Mouse (Mus musculus): ENCODE measurements around the gene Ank2. TPM values are rescaled to one million over a fixed set of nuclear protein-coding genes. Genes with fewer than 3 reads are reported as not detected.

Ank2 gene
- total RNA-seq, 2 experiments from 2014 or later, result 675 to 811 TPM

DNA sequence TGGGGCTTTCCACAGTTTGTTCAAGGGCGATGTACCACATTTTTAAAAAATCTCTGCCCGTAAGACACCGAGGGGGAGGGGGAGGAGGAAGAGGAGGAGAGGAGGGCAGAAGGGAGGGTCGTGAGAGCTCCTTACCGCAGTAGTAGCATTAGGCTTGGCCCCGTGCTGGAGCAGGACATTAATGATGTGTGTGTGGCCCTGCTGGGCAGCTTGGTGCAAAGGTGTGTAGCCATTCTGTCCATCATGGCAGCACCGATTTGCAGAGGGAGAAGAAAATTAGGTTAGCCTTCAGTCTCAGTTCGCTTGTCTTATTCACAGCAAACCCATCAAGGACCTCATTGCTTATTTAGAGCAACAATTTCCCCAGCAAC lies 500.4 kb downstream of the Ank2 start:
- DNase-seq (ENCODE audit: extremely low spot score in 1 of 2, low spot score in 1 of 2), result no peak

DNA sequence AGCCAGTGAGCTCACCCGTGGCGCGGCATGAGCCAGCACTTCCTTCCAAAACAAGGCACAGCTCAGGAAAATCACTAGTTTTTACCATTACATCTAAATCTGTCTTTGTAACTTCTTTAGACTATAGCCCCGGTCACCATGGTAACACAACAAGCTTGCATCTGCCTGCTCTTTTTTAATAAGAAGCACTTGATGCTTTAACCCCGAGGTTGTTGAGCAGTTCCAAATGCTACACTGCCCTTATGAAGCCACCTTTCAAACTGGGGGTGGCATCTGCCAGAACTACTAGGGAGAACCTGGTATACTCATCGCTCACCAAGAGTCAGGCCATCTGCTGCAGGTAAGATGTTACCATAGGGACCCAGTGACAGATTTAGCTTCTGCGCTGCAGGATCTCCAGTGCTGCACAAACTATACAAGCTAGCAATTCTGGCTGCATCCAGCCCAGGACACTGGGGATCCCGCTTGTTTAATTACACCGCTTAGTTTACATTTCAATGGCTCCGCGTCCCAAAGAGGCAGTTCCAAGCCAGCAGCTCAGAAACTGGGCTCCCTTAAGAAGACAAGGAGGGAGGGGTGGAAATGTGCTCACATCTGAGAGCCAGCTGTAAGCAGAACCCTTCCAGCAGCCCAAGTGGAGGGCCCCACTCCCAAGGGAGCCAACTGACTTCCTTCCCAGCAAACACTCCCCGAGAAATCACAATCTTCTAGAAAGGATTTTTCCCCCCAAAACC lies 501.0 kb downstream of the Ank2 start:
- DNase-seq (ENCODE audit: extremely low spot score in 1 of 2, low spot score in 1 of 2), result peak in 1 of 2 experiments; percentile 43

GRCm38 (mm10) chr3:126997391-126998007 lies 501.7 kb downstream of the Ank2 start:
- no peak for DNase-seq (ENCODE audit: extremely low spot score in 1 of 2, low spot score in 1 of 2)

DNA sequence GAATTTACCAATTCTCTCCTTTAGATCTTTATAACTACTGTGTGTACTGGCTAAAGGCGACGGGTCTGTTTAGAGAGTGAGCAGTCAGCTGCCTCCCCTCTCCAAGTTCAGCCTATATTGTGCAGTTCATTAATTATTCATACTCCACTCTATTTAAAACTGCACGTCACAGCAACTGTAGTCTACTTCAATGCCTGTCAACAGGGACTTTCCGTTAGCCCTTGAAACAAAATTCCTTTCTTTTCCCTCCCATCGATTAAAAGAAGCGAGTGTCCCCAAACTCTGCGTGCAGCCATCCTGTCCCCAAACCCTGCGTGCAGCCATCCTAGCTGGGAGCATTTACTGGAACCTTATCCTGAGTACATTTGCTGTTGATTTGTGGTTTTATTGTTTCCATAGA lies 502.4 kb downstream of the Ank2 start:
- DNase-seq (ENCODE audit: extremely low spot score in 1 of 2, low spot score in 1 of 2), result no peak

DNA sequence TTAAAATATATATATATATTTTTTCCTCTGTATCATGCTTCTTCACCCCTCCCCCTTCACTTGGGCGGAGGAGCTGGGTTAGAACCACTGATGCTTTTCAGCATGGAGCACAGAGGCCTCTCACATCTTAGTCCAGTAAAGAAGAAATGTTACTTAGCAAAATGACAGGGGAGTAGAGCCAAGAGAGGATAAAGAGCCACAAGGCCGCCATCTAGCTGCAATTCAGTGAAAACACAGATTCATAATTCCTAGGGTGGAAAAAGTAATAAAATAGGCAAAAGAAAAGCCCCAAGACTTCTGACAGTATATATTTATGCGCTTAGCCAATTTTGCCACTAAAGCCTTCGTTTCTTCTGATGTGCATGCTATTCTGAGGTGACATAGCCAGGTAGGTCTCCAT lies 503.2 kb downstream of the Ank2 start:
- no peak for DNase-seq (ENCODE audit: extremely low spot score in 1 of 2, low spot score in 1 of 2)

DNA sequence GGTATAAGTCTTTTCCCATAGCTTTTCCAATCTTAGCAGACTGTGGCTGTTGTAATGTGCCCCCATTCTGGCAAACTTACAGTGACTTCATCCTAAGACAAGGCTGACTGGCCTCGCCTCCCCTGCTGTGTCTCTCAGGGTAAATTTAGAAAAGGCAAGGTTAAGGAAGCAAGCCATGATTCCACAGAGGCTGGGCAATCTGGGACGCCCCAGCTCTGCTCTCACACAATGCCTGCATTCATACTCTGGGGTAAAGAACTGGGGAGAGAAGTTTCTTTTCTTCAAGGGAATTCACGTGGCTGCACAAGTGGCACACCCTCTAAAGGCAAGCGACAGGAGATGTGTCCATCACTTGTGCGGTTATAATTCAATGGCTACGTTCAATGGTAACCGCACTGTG lies 505.0 kb downstream of the Ank2 start:
- DNase-seq (ENCODE audit: extremely low spot score in 1 of 2, low spot score in 1 of 2), result no peak

DNA sequence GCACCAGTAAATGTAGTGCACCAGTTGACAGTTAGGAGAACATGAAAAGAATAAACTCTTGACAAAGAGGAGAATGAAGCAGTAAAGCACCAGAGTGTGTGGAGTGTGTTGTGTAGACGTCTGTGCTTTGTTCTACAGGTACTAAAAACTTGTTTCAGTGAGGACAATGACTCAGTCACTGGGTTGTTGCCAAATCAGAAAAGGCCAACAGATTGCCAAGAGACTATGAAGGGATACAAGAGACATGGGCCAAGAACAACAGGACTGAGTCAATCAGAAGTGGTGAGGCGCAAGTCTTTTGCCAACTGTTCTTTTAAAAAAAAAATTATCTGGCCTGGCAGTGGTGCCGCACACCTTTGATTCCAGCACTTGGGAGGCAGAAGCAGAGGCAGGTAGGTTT lies 509.2 kb downstream of the Ank2 start:
- DNase-seq (ENCODE audit: extremely low spot score in 1 of 2, low spot score in 1 of 2), result no peak

DNA sequence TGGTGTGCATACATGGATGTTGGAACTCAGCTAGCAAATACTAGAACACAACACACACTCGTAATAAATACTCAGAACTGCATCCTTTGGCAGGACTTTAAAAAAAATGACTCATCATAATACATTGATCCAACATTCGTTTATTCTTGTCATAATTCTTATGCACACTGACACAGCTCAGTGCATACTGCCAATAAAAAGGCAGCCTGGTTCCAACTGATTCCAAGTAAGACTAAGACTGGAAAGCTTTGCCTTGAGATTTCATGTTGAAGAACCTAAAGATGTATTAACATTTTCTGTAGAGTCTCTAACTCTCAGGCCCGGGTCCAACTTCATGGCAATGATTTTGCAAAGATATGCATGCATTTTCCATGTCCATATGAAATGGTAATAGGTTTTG lies 512.5 kb downstream of the Ank2 start:
- no peak for DNase-seq (ENCODE audit: extremely low spot score in 1 of 2, low spot score in 1 of 2)

DNA sequence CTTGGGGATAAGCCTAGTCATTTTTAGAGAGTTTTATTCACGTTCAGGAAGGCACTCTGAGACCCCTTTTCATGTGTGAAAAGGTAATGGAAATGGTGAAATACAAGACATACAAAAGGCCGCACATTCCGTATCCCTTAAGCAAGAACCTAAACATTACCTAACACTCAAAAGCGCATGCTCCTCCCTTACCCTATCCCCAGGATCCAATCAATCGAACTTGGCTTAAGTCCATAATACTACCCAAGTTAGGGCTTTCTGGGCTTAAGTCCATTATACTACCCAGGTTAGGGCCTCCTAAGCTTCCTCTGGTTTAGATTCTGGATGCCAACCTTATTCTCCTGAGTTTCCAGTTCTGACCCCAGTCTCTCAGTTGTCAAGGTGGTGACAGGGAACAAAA lies 516.3 kb downstream of the Ank2 start:
- DNase-seq (ENCODE audit: extremely low spot score in 1 of 2, low spot score in 1 of 2), result no peak

GRCm38 (mm10) chr3:126981163-126981562 lies 518.0 kb downstream of the Ank2 start:
- DNase-seq (ENCODE audit: extremely low spot score in 1 of 2, low spot score in 1 of 2), result no peak

DNA sequence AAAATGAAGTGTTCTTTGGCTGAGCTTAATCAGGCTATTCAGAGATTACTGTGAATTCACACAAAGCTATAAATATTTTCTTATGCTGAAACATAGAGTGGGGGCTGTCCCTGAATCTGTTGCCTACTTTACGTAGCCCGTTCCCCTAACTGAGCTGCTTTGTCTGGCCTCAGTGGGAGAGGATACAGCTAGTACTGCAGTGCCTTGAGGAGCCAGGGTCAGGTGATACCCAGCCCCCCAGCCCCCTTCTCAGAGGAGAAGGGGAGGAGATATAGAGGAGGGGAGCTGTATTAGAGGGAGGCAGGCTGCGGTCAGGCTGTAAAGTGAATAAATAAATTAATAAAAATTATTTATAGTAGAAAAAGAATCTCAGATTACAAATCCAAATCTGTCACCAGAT lies 519.5 kb downstream of the Ank2 start:
- no peak for DNase-seq (ENCODE audit: extremely low spot score in 1 of 2, low spot score in 1 of 2)

GRCm38 (mm10) chr3:126978768-126979410 lies 520.3 kb downstream of the Ank2 start:
- DNase-seq (ENCODE audit: extremely low spot score in 1 of 2, low spot score in 1 of 2), result peak; percentile 53 to 85

DNA sequence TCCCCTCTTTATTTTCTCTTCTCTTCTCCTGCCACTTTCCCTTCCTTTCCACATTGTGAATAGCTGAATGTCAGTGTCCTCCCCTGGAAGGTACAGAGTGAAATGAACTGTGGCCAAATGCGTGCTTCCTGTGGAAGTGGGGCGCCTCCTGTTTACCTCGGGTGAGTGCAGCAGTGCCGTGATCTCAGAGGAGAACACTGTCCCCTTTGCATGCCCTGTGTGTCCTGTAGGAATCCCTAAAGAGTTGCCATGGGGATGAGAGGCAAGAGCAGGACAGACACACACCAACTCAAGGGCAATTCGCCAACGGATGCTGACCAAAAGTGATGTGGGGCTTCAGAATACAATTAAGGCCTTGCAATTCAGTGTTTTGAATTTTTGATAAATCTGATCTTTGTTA lies 521.8 kb downstream of the Ank2 start:
- DNase-seq (ENCODE audit: extremely low spot score in 1 of 2, low spot score in 1 of 2), result no peak

DNA sequence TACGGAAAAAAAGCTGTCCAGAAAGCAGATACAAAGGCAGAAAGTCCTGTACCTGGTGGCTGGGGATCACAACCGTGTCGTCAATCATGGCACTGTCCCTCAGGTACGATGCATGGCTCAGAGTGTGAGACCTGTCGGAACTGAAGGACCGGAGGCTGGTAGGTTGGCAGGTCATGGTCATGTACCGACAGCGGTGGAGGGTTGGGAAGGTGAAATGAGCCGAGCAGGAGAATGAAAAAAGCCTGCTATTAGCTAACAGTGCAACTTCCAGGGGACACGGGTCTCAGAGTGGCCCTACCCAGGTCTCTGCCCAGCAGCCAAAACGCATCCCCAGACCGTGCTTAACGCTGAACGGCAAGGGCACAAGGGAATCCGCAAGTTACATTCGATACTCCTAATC lies 522.4 kb downstream of the Ank2 start:
- DNase-seq (ENCODE audit: extremely low spot score in 1 of 2, low spot score in 1 of 2), result no peak

- no peak for DNase-seq (ENCODE audit: extremely low spot score in 1 of 2, low spot score in 1 of 2)
Observed at GRCm38 (mm10) chr3:126975409-126975808, 523.7 kb downstream of the Ank2 start.

DNA sequence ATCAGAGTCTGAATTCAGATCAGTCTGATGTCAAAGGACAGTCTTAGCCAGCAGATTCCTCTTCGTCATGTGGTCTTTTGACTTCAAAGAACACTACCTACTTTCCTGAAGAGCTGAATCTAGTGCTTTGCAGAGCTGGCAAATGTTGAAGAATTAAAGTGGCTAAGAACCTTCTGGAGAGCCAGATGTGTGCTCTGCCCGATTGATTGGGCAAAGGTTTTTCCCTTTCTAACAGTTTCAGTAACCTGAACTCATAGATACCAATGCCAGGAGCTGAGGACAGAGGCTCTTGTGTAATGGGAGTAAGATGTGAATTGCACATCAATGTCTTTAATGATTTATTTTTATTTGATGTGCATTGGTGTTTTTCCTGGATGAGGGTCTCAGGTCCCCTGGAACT lies 525.6 kb downstream of the Ank2 start:
- DNase-seq (ENCODE audit: extremely low spot score in 1 of 2, low spot score in 1 of 2), result no peak

- DNase-seq (ENCODE audit: extremely low spot score in 1 of 2, low spot score in 1 of 2), result no peak
Observed at GRCm38 (mm10) chr3:126971531-126971930, 527.6 kb downstream of the Ank2 start.

- no peak for DNase-seq (ENCODE audit: extremely low spot score in 1 of 2, low spot score in 1 of 2)
Observed at GRCm38 (mm10) chr3:126968721-126969120, 530.4 kb downstream of the Ank2 start.

DNA sequence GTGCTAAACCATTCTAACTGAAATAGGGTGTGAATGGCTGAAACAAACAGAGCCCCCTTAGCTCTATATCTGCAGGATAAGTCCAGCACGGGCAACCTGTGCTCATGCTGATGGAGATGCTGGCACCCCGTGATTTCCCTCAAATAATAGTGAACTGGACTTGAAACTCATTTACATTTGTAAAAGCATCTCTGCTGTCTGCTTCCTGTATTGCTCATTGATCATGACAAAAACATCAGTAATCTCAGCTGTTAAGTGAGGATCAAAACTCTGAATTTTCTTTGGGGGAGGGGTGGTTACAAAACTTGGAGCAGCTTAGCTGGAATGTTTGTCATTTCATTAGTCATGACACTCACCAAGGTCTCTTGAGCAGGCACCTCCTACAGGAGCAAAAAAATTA lies 533.4 kb downstream of the Ank2 start:
- DNase-seq (ENCODE audit: extremely low spot score in 1 of 2, low spot score in 1 of 2), result no peak

- no peak for DNase-seq (ENCODE audit: extremely low spot score in 1 of 2, low spot score in 1 of 2)
Observed at GRCm38 (mm10) chr3:126962326-126962725, 536.8 kb downstream of the Ank2 start.

- DNase-seq (ENCODE audit: extremely low spot score in 1 of 2, low spot score in 1 of 2), result no peak
Observed at GRCm38 (mm10) chr3:126952698-126953097, 546.5 kb downstream of the Ank2 start.

DNA sequence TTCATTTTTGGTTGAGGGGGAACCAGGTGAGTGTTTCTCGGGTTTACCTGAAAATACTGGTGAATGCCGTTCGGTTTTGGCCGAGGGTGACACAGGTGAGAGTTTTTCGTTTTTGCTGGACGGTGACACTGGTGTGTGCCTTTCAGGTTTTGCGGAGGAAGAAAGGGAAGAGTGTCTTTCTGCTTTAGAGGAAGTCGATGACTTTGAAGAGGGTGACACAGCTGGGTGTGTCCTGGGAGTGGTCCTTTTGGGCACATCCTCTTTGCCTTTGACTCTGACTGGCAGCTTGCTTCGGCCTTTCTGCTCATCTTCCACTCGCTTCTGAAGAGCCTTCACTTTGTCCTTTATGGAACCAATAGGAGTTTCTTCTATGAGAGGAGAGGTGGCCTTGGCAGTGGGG lies 552.6 kb downstream of the Ank2 start:
- no peak for DNase-seq (ENCODE audit: extremely low spot score in 1 of 2, low spot score in 1 of 2)

All from layer of hippocampus, postnatal 25 days (tissue).